Mouse (Mus musculus) intestine, embryonic 16.5 days (tissue): ENCODE data around the gene Plk2. TPM values are rescaled to one million over a fixed set of nuclear protein-coding genes. Genes with fewer than 3 reads are reported as not detected.
"Not testable (repeated sequence)": the region's sequence is repeated elsewhere in the genome, so short reads cannot be mapped to it uniquely, and the experiment has no call there.

Experiments
- ATAC-seq: fragments of 200-750 bp; cut with Nextera tagmentation; 2 replicates; pipeline ENCODE4 v1.8.0; 2017; ENCODE audit warnings: moderate TSS enrichment, moderate library complexity
- H3K27ac ChIP-seq: fragments of 300-500 bp; sonication (generic); 2 replicates; pipeline ENCODE4 v1.5.1; 2014; ENCODE audit warnings: mild to moderate bottlenecking, low read length
- H3K27me3 ChIP-seq: fragments of 300-500 bp; sonication (generic); replicated peaks from 2 replicates; pipeline ENCODE4 v1.6.1; 2014; ENCODE audit warnings: low read length, control low read depth, mixed read lengths; ENCODE audit not compliant: control insufficient read depth, insufficient read depth
- H3K36me3 ChIP-seq: fragments of 300-500 bp; sonication (generic); 2 replicates; pipeline ENCODE4 v1.6.1; 2014; ENCODE audit warnings: low read length, control low read depth; ENCODE audit not compliant: control insufficient read depth, insufficient read depth
- H3K4me1 ChIP-seq: fragments of 300-500 bp; sonication (generic); 2 replicates; pipeline ENCODE4 v1.6.1; 2014; ENCODE audit warnings: low read length, control low read depth, mixed read lengths; ENCODE audit not compliant: control insufficient read depth, insufficient read depth
- H3K4me2 ChIP-seq: fragments of 300-500 bp; sonication (generic); 2 replicates; pipeline ENCODE4 v1.6.1; 2014; ENCODE audit warnings: low read depth, low read length, control low read depth
- H3K4me3 ChIP-seq: fragments of 300-500 bp; sonication (generic); 2 replicates; pipeline ENCODE4 v1.5.1; 2014; ENCODE audit warnings: mild to moderate bottlenecking, low read length
- H3K9ac ChIP-seq: fragments of 300-500 bp; sonication (generic); 2 replicates; pipeline ENCODE4 v1.6.1; 2014; ENCODE audit warnings: low read depth, low read length
- H3K9me3 ChIP-seq: fragments of 300-500 bp; sonication (generic); 2 replicates; pipeline ENCODE4 v1.6.1; 2016; ENCODE audit warnings: low read length, control low read depth; ENCODE audit not compliant: control insufficient read depth
- WGBS: fragments of 180-500 bp; shearing (Covaris S2); extraction: QIAGEN DNeasy Blood & Tissue Kit; methylation state at CpG from one replicate; pipeline ENCODE4 v1.1.7; 2014; 5-methylcytosine and 5-hydroxymethylcytosine counted together
- polyA plus RNA-seq: library from polyadenylated mRNA; unstranded; fragments of >200 nt; fragmentation: Nextera tagmentation; extraction: Ambion mirVana; gene quantifications from 2 replicates; pipeline ENCODE4 v1.2.1, GENCODE M21; 2015

Gene Plk2
- 56.6 and 61.9 TPM in 2 replicates for polyA plus RNA-seq

GRCm38 (mm10) chr13:110394291-110395178, at the start of gene Plk2:
Gene Plk2 (plus strand): TSS chr13:110395046.
- Histone ChIP-seq H3K4me1 (peaks cover 3% of the 10 kb centered on the region; the same call in 1 of the 2 replicates), H3K27me3 (no peaks in the 10 kb centered on the region), H3K27ac (peak within 1 kb of the TSS; percentile 74), H3K4me2 (peak within 1 kb of the TSS; percentile 95), H3K36me3 (peaks cover 15% of the 10 kb centered on the region), H3K9me3 (no peaks in the 10 kb centered on the region), H3K4me3 (peak within 1 kb of the TSS; percentile 76), H3K9ac (peak within 1 kb of the TSS; percentile 83)
- ATAC-seq = peak; percentile 93
- WGBS = under 1% methylated on average over 71 of the region's 71 CpGs

GRCm38 (mm10) chr13:110346707-110347106, 48.1 kb upstream of the Plk2 start:
- no peaks in the 10 kb centered on the region for H3K27me3 ChIP-seq
- no peaks in the 10 kb centered on the region for H3K36me3 ChIP-seq
- H3K9ac ChIP-seq = no peak overlapping the region
- no peak overlapping the region for H3K27ac ChIP-seq
- no peaks in the 10 kb centered on the region for H3K9me3 ChIP-seq
- no peak overlapping the region for H3K4me3 ChIP-seq
- 43% methylated on average over 7 of the region's 7 CpGs for WGBS
- ATAC-seq = no peak
- no peaks in the 10 kb centered on the region for H3K4me1 ChIP-seq
- H3K4me2 ChIP-seq = no peak overlapping the region

- 74% methylated on average over 6 of the region's 6 CpGs for WGBS
- Histone ChIP-seq H3K4me1 (no peaks in the 10 kb centered on the region), H3K4me2 (no peak overlapping the region), H3K27me3 (no peaks in the 10 kb centered on the region), H3K27ac (no peak overlapping the region), H3K4me3 (no peak overlapping the region), H3K9me3 (no peaks in the 10 kb centered on the region), H3K36me3 (no peaks in the 10 kb centered on the region), H3K9ac (no peak overlapping the region)
- ATAC-seq = peak; percentile 92
Measured at GRCm38 (mm10) chr13:110351051-110351450, 43.8 kb upstream of the Plk2 start.

- Histone ChIP-seq H3K9ac (no peak within 1 kb of the TSS), H3K27ac (no peak within 1 kb of the TSS), H3K36me3 (no peaks in the 10 kb centered on the region), H3K4me2 (no peak within 1 kb of the TSS), H3K27me3 (no peaks in the 10 kb centered on the region), H3K4me3 (no peak within 1 kb of the TSS), H3K4me1 (no peaks in the 10 kb centered on the region), H3K9me3 (no peaks in the 10 kb centered on the region)
- 71% methylated on average over 2 of the region's 2 CpGs for WGBS
- ATAC-seq = no peak
Measured at GRCm38 (mm10) chr13:110356941-110357340, 37.9 kb upstream of the Plk2 start, which contains the start of gene Gapt. Gene Gapt (minus strand): TSS chr13:110357199.

- ATAC-seq = no peak
- Histone ChIP-seq H3K4me1 (no peaks in the 10 kb centered on the region), H3K36me3 (no peaks in the 10 kb centered on the region), H3K4me2 (no peak overlapping the region), H3K27ac (no peak overlapping the region), H3K9ac (no peak overlapping the region), H3K27me3 (no peaks in the 10 kb centered on the region), H3K9me3 (no peaks in the 10 kb centered on the region), H3K4me3 (no peak overlapping the region)
- 79% methylated on average over 6 of the region's 6 CpGs for WGBS
Measured at GRCm38 (mm10) chr13:110363722-110364121, 31.1 kb upstream of the Plk2 start.

- H3K27me3 ChIP-seq = no peaks in the 10 kb centered on the region
- H3K9me3 ChIP-seq = no peaks in the 10 kb centered on the region
- no peak overlapping the region for H3K4me3 ChIP-seq
- ATAC-seq = no peak
- H3K27ac ChIP-seq = no peak overlapping the region
- no peak overlapping the region for H3K4me2 ChIP-seq
- H3K9ac ChIP-seq = no peak overlapping the region
- H3K36me3 ChIP-seq = no peaks in the 10 kb centered on the region
- 90% methylated on average over 3 of the region's 3 CpGs for WGBS
- no peaks in the 10 kb centered on the region for H3K4me1 ChIP-seq
Measured at GRCm38 (mm10) chr13:110366477-110366876, 28.4 kb upstream of the Plk2 start.

- no peak overlapping the region for H3K4me3 ChIP-seq
- H3K9me3 ChIP-seq = no peaks in the 10 kb centered on the region
- H3K27me3 ChIP-seq = no peaks in the 10 kb centered on the region
- H3K4me2 ChIP-seq = no peak overlapping the region
- no peaks in the 10 kb centered on the region for H3K36me3 ChIP-seq
- H3K4me1 ChIP-seq = no peaks in the 10 kb centered on the region
- H3K9ac ChIP-seq = no peak overlapping the region
- H3K27ac ChIP-seq = no peak overlapping the region
- WGBS = 83% methylated on average over 3 of the region's 3 CpGs
- no peak for ATAC-seq
Measured at GRCm38 (mm10) chr13:110367961-110368555, 26.8 kb upstream of the Plk2 start.

GRCm38 (mm10) chr13:110368556-110369040, 26.2 kb upstream of the Plk2 start:
- H3K9ac ChIP-seq, ATAC-seq, H3K4me3 ChIP-seq, H3K36me3 ChIP-seq, H3K4me1 ChIP-seq, H3K27me3 ChIP-seq, H3K9me3 ChIP-seq, H3K4me2 ChIP-seq, H3K27ac ChIP-seq: not testable (repeated sequence)
- 50% methylated on average over 6 of the region's 6 CpGs for WGBS

- Histone ChIP-seq H3K27ac (no peak overlapping the region), H3K4me3 (no peak overlapping the region), H3K4me1 (no peaks in the 10 kb centered on the region), H3K4me2 (no peak overlapping the region), H3K27me3 (no peaks in the 10 kb centered on the region), H3K36me3 (no peaks in the 10 kb centered on the region), H3K9ac (no peak overlapping the region), H3K9me3 (no peaks in the 10 kb centered on the region)
- no peak for ATAC-seq
- WGBS = 100% methylated on average over 1 of the region's 1 CpGs
Measured at GRCm38 (mm10) chr13:110369673-110370072, 25.2 kb upstream of the Plk2 start.
